Mouse (Mus musculus): ENCODE data around the gene Depp1.

The Depp1 gene

DNA sequence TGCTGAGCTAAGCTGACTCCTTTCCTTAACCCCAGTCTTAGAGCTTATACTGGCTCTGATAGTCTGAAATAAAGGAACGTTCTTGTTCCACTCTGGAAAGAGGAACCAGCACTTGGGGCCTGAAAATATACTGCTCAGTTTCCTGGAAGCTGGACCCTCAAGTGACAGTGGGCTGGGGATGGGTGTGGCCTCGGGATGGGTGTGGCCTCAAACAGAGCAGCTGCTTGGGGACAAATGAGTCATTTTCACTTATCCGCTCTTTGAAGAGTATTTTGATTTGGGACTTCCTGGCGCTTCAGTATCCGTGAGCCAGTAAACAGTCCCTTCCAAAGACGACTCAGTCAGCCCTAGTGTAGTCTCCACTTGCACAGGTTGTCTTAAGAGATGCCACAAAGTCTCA, 31.9 kb downstream of the Depp1 start:
- peak; percentile 58 for DNase-seq (ENCODE audit: low spot score)

DNA sequence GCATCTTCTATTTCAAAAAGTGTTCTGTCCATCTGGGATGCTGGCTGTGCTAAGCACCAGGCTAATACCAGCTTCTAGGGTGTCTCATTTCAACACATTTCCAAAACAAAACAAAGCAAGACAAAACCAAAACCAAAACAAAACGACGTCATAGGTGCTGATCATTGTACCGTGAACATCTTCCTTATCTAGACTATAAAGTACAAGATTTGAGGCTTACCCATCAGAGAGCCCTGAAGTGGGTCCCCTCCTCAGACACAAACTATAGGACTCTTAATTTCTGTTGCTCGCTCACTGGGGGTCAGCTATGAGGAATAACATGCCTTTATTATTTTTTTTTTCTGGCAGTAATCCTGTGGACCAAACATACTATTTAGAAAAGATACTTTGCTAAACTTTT, 43.2 kb downstream of the Depp1 start:
- DNase-seq (ENCODE audit: low spot score): no peak

DNA sequence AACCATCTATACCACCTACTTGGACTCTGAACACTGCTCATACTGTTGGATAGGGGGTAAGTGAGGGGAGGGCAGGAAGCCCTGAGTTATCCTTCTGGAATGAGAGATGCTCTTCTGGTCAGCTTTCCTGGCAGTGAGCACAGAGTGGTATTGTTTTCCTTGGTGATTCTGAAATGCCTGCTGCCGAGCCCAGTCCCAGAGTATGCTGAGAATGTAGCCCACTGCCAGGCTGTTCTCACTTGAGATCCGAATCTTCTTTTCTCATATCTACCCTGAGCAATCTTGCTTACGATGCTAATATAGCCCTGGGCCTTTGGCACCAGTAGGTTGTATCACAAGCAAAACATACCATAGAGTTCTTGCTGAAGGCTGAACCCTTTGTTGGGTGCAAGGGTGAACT, 43.9 kb downstream of the Depp1 start:
- DNase-seq (ENCODE audit: low spot score): no peak

- no peak for DNase-seq (ENCODE audit: low spot score)
Observed at GRCm38 (mm10) chr6:116697413-116697812, 47.0 kb downstream of the Depp1 start.

GRCm38 (mm10) chr6:116697896-116698425, 47.6 kb downstream of the Depp1 start:
- DNase-seq (ENCODE audit: low spot score): no peak

DNA sequence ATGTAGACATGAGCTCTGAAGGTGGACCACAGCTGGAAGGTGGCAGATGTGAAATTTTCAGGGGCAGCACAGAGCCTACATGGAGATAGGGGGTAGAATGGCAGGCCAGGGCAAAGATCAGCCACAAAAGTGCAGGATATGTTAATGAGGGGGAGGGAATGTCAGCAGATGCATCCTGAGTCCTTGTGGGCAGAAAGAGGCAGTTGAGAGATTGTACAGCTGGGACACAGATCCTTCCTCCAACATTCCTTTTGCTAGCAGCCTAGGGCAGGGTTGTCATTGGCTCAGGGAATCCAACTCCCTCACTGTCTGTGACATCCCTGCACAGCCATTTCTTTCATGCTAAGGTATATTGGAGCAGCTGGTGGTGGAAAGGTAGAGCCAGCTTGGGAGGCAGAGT, 50.4 kb downstream of the Depp1 start:
- no peak for DNase-seq (ENCODE audit: low spot score)
